Mouse (Mus musculus) megakaryocyte, embryonic 14.5 days (primary cell): ENCODE data around the gene Ehbp1. TPM values are rescaled to one million over a fixed set of nuclear protein-coding genes. Genes with fewer than 3 reads are reported as not detected.

Experiments used
- H3K27me3 ChIP-seq: replicated peaks from 2 replicates; pipeline ENCODE3; 2012; ENCODE audit warnings: inconsistent platforms
- H3K36me3 ChIP-seq: replicated peaks from 2 replicates; pipeline ENCODE3; 2012; ENCODE audit warnings: low read length, inconsistent platforms, mixed read lengths
- H3K4me1 ChIP-seq: 2 replicates; pipeline ENCODE4 v1.6.1; 2012; ENCODE audit warnings: inconsistent platforms
- H3K4me3 ChIP-seq: replicated peaks from 2 replicates; pipeline ENCODE3; 2012; ENCODE audit warnings: moderate library complexity, mild to moderate bottlenecking, inconsistent platforms
- H3K9me3 ChIP-seq: 2 replicates; pipeline ENCODE4 v1.6.1; 2012; ENCODE audit warnings: inconsistent platforms
- FLI1 ChIP-seq: IDR thresholded peaks from 2 replicates; pipeline ENCODE4 v1.6.1; 2012; ENCODE audit warnings: low read length, inconsistent platforms, mixed read lengths
- GATA1 ChIP-seq: IDR thresholded peaks from 3 replicates; pipeline ENCODE4 v1.6.1; 2012; ENCODE audit warnings: mixed read lengths, low read length, inconsistent platforms, borderline replicate concordance
- polyA plus RNA-seq: library from polyadenylated mRNA; stranded (reverse); fragments of >175 nt; gene quantifications from 2 replicates; pipeline ENCODE4 v1.2.3, GENCODE M21; 2012; ENCODE audit warnings: low replicate concordance; ENCODE audit not compliant: insufficient read depth

Ehbp1 gene
- polyA plus RNA-seq, 1 experiment: 0.10 TPM

GRCm38 (mm10) chr11:22286885-22287512, 55.1 kb downstream of the Ehbp1 start:
- H3K4me3 ChIP-seq: peak overlapping the region; percentile 94
- TF ChIP-seq FLI1 (no peak), GATA1 (no peak)
- H3K27me3 ChIP-seq: peaks cover 3% of the 10 kb centered on the region
- H3K9me3 ChIP-seq: peaks cover 5% of the 10 kb centered on the region
- peaks cover 20% of the 10 kb centered on the region for H3K4me1 ChIP-seq
- H3K36me3 ChIP-seq: no peaks in the 10 kb centered on the region

DNA sequence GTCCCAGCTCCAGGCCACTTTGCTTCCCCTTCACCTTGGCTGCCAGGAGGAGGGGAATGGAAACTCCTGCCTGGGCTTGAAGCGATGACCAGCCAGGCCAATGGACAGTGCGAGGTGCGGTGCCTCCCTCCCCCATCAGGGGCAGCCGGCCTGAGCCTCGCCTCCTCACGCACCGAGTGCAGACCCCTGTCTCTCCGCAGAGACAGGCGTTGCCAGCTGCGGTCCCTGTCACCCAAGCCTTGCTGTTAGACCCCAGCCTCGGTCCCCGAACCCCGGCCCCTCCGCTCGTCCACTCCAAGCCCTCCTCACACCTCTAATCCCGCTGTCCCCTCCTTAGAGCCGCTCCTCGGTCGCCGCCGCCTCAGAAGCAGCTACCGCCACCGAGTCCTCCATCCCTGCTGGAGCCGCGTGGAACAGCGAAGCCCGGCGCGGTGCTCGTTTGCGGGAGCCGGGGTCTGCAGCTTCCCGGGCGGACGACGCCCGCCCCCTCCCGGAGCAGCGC, 55.7 kb downstream of the Ehbp1 start:
- Histone ChIP-seq H3K27me3 (peaks cover 3% of the 10 kb centered on the region), H3K9me3 (no peaks in the 10 kb centered on the region), H3K4me3 (peak overlapping the region; percentile 94), H3K4me1 (peaks cover 20% of the 10 kb centered on the region), H3K36me3 (no peaks in the 10 kb centered on the region)
- TF ChIP-seq GATA1: no peak
- no peak for TF ChIP-seq FLI1

DNA sequence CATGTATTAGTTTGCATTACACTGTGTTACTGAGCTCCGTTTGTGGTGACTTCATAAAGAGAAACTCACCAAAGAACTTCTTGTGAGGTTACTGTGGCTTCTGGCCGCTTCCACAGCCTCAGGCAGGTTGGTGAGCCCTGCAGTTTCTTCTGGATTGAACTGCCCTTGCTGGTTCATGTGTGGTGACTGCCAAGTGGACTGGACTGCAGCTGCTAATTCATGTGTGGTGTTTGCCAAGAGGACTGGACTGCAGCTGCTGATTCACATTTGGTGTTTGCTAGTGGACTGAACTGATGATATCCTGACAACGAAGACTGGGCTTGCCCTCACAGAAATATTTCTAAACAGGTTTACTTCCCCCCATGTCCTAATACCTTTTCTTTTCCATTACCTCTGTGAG, 65.4 kb downstream of the Ehbp1 start:
- Histone ChIP-seq H3K36me3 (peaks cover 4% of the 10 kb centered on the region), H3K4me1 (no peaks in the 10 kb centered on the region), H3K4me3 (no peak overlapping the region), H3K27me3 (no peaks in the 10 kb centered on the region), H3K9me3 (peaks cover 7% of the 10 kb centered on the region)
- TF ChIP-seq GATA1: no peak

DNA sequence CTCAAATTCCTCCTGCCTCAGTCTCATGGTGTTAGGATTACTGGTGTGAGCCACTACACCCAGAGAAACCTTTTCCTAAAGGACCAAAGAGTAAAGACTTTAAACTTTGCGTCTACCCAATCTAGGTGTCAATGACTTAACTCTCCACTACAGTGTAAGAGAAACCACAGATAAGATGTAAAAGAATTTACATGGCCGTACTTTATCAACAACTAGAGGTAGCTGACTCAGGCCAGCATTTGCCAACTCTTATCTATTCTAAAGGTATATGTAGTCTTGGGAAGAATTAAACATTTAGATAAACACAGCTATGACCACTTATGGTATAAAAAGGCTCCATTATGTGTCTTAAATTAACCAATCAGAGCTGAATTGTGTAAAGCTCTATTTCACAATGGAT, 67.9 kb downstream of the Ehbp1 start:
- peaks cover 4% of the 10 kb centered on the region for H3K36me3 ChIP-seq
- no peak for TF ChIP-seq GATA1
- no peak for TF ChIP-seq FLI1
- peaks cover 7% of the 10 kb centered on the region for H3K9me3 ChIP-seq
- H3K27me3 ChIP-seq: no peaks in the 10 kb centered on the region
- no peak overlapping the region for H3K4me3 ChIP-seq
- no peaks in the 10 kb centered on the region for H3K4me1 ChIP-seq

- no peaks in the 10 kb centered on the region for H3K4me1 ChIP-seq
- no peaks in the 10 kb centered on the region for H3K27me3 ChIP-seq
- peaks cover 7% of the 10 kb centered on the region for H3K9me3 ChIP-seq
- no peak overlapping the region for H3K4me3 ChIP-seq
- peaks cover 4% of the 10 kb centered on the region for H3K36me3 ChIP-seq
- TF ChIP-seq FLI1 (no peak), GATA1 (no peak)
Observed at GRCm38 (mm10) chr11:22273378-22273777, 68.7 kb downstream of the Ehbp1 start.

GRCm38 (mm10) chr11:22271889-22272288, 70.2 kb downstream of the Ehbp1 start:
- Histone ChIP-seq H3K4me1 (peaks cover 3% of the 10 kb centered on the region; the same call in 1 of the 2 replicates), H3K36me3 (peaks cover 2% of the 10 kb centered on the region), H3K27me3 (no peaks in the 10 kb centered on the region), H3K9me3 (peaks cover 4% of the 10 kb centered on the region), H3K4me3 (no peak overlapping the region)
- TF ChIP-seq GATA1: no peak
- no peak for TF ChIP-seq FLI1

DNA sequence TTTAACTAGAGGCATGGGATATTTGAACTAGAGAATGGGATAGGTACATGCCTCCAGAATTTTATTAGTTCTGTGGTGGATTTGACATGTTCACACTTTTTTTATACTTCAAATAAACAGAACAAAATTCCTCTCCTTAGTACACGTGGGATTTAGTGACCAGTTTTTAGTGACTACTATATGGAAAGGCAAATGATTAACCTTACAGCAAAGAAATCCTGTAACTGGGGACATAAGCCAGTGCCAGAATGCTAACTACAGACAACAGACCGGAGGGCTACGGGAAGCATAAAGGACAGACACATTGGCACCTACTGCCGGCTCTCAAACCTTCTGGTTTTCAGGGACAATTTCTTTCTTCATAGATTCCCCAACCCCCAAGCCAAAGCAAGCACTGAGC, 72.4 kb downstream of the Ehbp1 start:
- no peaks in the 10 kb centered on the region for H3K27me3 ChIP-seq

GRCm38 (mm10) chr11:22269173-22269572, 72.9 kb downstream of the Ehbp1 start:
- no peaks in the 10 kb centered on the region for H3K36me3 ChIP-seq
- TF ChIP-seq FLI1: no peak
- no peak for TF ChIP-seq GATA1
- no peaks in the 10 kb centered on the region for H3K27me3 ChIP-seq
- peaks cover 6% of the 10 kb centered on the region; the same call in 1 of the 2 replicates for H3K9me3 ChIP-seq
- H3K4me1 ChIP-seq: peaks cover 5% of the 10 kb centered on the region; the same call in 1 of the 2 replicates
- H3K4me3 ChIP-seq: no peak overlapping the region

More for the DNA sequence above, 72.4 kb downstream of the Ehbp1 start:
- Histone ChIP-seq H3K4me1 (peaks cover 5% of the 10 kb centered on the region; the same call in 1 of the 2 replicates), H3K4me3 (no peak overlapping the region), H3K36me3 (no peaks in the 10 kb centered on the region), H3K9me3 (peaks cover 2% of the 10 kb centered on the region; the same call in 1 of the 2 replicates)
- TF ChIP-seq FLI1: no peak
- no peak for TF ChIP-seq GATA1

DNA sequence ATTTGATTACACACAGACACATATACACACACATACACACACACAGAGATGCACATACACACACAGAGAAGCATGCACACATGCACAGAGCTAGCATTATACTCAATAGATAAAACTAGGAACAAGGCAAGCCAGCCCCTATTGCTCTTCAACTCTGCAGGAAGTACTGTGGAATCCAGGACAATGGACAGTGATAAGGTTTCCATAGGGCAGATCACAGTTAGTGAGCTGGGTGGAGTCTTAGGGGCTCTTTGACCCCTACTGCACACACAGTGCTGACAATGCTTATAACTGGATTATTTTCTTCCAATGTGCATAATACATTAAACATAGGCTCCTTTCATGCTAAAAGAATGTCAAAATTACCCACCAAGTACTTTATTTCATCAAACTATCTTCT, 75.1 kb downstream of the Ehbp1 start:
- TF ChIP-seq FLI1 (no peak), GATA1 (no peak)
- Histone ChIP-seq H3K4me3 (no peak overlapping the region), H3K36me3 (no peaks in the 10 kb centered on the region), H3K9me3 (peaks cover 8% of the 10 kb centered on the region; the same call in 1 of the 2 replicates), H3K4me1 (peaks cover 5% of the 10 kb centered on the region; the same call in 1 of the 2 replicates), H3K27me3 (no peaks in the 10 kb centered on the region)

DNA sequence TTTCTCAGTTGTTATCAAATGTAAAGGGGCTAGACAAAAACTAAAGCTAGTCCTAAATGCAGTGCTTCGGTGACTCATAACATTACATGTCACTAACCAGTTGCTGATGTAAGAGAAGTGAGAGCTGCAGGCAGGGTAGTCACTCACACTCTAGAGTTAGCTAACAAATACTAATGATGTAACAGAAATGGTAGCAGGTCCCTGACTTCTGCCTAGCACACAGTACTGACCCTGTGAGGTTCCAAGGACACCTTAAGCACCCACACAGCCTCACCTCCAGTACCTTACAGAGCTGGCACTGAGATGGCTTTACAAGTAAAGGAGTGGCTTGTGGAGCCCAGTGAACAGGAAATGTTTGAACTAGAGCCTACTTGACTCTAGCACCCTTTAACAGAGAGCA, 86.7 kb downstream of the Ehbp1 start:
- H3K9me3 ChIP-seq: no peaks in the 10 kb centered on the region
- no peak for TF ChIP-seq GATA1
- TF ChIP-seq FLI1: no peak
- H3K27me3 ChIP-seq: no peaks in the 10 kb centered on the region
- H3K4me3 ChIP-seq: no peak overlapping the region
- H3K36me3 ChIP-seq: no peaks in the 10 kb centered on the region
- H3K4me1 ChIP-seq: no peaks in the 10 kb centered on the region
